Mouse (Mus musculus): ENCODE measurements around the gene Stk17b. TPM values are rescaled to one million over a fixed set of nuclear protein-coding genes. Genes with fewer than 3 reads are reported as not detected.
A peak's percentile ranks its signal among the peaks of the same experiment; 100 is the strongest.
"Not testable (repeated sequence)": the region's sequence is repeated elsewhere in the genome, so short reads cannot be mapped to it uniquely, and the experiment has no call there.

The Stk17b gene
- total RNA-seq, 2 experiments from 2014 or later, result 18.9 to 23.2 TPM

DNA sequence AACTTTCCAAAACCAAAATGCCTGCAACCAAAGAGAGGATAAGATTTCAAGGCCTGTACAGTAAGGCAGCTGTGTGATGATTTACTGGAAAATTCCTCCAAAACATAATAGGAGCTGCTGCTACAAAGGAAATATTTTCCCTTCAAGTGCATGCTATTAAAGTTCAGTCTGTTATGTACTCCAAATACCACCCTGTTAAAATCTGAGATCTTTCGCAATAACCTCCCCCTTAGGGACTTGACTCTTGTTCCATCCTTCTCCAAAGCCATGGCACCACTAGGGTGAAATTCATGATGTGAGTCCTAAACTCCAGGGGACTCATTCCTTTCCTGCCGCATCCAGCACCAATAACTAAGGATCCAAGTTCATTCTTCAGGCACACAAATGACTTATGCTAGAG, 58.1 kb downstream of the Stk17b start:
- DNase-seq, result no peak

DNA sequence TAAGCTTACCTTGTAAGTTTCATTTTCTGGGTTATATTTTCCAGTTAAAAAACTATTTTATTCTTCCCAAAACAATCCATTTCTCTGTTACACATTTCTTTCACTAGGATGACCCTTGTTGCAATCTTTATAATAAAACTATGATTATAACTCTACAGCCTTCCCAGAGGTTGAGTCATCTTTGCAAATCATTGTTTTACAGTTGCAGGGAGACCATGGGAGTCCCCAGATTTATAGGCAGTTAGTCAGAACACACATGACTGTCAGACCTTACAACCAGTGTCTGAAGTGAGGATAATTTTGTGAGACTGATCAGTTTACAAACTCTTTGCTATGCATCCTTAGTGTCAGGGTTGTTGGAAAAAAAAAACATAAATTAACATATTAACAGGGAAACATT, 63.7 kb downstream of the Stk17b start:
- no peak for DNase-seq

DNA sequence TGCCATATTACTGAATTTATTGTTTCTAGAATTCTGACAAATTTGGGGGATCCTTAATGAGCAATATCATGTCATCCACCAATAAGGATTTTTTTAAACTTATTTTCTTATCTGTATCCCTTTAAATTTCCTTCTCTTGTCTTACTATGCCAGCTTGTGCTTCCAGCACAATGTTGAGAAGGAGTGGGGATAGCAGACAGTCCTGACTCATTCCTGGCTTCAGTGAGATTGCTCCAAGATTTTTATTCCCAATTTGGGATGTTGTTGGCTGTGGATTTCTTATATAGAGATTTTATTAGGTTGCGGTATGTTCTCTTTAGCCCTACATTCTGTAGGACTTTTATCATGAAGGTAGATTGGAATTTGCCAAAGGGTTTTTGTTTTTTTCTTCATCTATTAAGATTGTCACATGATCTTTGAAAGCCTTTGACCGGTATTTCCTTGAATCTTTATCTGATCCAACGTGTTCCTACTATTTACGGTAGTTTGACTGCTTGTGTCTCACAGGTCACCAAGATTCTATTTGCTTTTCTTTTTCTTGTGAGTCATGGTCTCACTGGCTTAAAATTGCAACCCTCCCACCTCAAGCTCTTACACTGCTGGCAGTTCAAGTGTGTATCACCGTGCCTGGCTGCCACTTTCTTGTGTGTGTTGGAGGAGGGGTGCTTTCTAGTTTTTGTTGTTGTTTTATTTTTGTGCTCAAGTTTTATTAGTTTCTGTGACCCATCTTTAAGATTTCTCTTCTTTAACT, 64.2 kb downstream of the Stk17b start:
- no peak for DNase-seq

DNA sequence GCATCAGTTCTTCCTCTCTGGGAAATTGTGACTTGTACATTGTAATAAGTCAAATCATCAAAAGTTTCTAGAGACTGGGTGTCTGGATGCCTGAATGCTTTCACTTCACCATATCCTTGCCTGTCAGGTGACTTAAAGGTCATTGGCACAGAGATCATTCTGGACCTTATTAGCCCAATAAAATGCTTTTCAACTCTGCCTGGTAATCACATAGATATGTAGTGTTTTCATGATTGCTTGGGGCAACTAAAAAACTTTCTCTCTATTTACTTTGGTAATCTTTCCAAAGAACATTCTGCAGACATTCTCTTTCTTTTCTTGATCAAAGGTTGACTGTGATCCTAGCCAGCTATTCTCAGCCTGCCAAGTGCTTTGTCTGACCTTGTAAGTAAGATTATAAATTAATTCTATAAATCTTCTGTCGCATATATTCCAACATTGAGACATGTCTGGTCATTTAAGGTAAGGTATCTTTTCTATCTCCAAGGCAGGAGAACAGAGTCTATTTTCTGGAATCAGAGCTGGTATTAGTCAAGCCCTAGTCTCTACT, 69.0 kb downstream of the Stk17b start:
- no peak for DNase-seq

DNA sequence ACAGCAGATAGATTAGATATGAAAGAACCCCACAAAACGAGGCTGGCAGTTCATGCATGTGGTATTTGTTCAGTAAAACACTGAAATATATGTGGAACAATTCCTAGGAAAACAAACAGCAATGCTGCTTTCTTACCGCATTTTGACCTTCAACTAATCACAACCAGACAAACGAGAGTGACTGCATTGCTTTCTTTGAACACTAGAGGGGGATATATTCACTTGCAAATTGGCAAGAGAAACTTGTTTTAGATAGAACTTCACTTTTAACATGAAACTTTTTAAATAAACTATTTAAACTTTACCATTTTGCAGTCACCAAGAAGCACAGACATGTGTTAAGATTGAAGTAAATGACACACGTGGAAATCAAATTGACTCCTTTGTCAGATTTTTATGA, 69.6 kb downstream of the Stk17b start:
- peak; percentile 9 for DNase-seq

DNA sequence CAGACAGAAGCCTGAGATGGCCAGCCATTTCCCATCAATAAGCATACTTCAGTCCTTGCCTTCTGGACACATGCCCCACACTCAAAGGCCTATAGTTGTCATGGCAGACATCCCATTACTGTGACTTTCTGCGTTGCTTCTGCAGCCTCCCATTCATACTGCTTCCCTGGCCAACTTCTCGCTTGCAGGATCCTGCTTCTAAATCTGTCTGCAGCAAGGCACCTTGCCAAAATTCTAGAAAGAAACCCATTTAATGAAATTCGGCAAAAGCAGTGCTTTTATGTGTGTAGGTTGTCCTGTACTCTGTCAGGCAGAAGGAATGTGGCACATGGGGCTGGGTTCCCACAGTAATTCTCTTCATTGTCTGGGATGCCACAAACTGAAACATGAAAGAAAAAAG, 71.6 kb downstream of the Stk17b start:
- DNase-seq, result not testable (repeated sequence)

DNA sequence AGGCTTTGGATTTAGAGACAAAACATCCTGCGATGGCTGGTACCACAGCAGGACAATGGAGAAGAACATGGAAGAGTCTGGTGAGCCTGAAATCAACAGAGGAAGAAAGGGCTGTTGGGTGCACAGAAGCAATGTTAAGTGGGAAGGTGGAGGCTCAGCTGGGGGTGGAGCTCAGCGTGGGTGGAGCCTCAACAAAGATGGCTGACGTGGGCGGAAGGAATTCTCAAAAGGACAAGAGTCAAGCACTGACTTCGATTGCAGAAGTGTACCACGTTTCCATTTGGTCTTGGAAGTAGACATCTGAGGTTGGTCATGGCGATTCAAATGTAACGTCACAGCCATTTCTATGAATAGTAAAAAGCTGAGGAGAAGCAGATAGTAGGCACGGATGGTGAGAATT, 74.0 kb downstream of the Stk17b start:
- no peak for DNase-seq

DNA sequence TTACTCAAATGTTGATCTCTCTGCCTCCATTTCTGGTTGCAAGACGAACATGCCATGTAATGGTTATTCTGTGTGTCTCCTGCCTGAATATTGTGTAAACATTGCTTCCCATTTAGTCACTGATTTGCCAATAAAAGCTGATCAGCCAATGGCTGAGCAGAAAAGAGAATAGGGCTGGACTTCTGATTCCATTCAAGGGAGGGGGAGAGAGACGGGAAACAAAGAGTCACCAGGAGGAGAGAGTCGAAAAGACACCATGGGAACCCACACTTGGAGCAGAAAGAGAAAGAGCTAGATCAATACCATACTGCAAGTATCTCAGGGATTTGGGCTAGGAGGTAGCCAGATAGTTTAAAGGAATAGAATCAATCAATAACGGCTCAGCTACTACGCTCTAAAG, 75.4 kb downstream of the Stk17b start:
- not testable (repeated sequence) for DNase-seq

DNA sequence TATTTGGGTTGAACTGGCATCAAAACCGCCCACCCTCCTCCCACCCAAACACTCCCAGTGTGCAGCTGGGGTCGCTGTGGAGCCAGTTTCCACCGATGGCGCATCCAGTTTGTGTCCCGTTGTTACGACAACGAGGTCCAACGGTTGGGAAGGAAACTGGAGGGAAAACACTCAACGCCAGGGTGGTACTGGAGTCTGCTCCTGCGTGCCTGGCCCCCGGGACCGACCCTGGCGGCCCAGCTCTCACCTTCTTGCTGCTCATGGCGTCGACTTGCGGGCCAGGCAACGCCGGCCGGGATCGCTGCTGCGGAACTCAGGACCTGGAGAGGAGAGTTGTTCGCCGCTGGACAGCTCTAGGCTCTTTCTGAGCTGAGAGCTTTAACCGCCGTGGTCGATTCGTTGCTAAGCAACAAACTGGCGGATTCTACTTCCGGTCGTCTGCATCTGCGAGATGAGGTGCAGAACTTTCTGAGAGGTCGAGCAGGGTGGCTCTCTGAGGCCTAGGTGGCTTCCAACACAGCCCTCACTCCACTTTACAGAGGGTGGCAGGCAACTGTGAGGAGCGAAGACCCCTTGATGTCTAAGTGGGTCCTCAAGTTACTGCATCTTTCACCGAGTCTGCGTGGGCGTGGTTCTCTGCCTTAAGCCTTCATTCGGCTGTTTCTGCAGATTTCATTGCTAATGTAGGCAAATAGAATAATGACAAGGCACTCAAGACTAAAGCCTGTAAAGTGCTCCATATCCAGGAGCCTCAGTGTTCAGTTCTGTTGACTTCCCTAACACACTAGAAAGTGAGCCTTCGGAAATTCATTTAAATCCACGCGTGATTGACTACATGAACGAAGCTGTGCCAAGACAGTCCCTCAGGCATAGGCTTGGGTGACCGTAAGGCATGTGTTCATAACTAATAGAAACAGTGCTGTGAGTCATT, 78.3 kb downstream of the Stk17b start, which contains the start of gene Dnah7a:
Gene Dnah7a (minus strand): TSS at position 354 of the 931 bp plus-strand sequence.
- DNase-seq, result peak; percentile 30

Other genes starting within 250 kb of the Stk17b start
- under 1 TPM; 0.02 to 0.05 TPM for gene Dnah7a, start 78.4 kb downstream of the Stk17b start, total RNA-seq (2021)